Mouse (Mus musculus): ENCODE measurements around the gene Unc93b1.
A peak's percentile ranks its signal among the peaks of the same experiment; 100 is the strongest.

The Unc93b1 gene

DNA sequence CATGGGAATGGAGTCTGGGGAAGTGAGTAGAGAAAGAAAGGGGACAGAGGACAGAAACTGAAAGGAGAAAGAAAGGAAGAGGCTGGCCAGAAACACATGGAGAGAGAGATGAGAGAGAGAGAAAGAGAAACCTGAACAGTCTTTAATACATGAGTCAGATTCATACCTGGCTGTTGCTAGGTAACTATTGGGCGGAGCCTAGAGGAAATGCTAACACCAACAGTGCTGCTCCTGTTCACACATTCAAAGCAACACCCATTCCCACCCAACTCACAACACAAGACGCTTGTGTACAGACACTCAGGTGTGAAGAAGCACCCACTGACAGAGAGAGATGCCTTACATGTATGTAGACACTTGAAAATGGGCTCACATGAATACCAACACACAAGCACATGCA lies 40.9 kb downstream of the Unc93b1 start:
- no peak for DNase-seq (ENCODE audit: inconsistent age in 2 of 2, low spot score in 1 of 2)

DNA sequence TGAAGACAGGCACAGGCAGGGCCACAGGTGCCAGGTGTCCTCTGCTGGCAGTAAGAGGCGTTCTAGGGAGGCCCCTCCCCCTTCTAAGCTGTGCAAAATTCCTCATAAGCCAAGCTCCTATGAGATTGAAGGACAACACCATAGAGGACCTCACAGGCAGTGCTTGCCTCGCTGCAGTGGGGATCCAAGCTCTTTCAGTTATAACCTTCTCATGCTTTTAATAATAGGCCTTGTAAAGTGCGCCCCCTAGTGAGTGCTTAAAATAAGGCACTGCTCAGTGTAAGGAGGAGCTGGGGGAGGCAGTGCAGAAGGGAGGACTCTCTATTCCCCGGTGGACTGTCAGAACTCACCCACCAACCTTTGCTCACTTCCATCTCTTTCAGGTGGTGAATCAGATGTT lies 45.3 kb downstream of the Unc93b1 start:
- DNase-seq (ENCODE audit: inconsistent age in 2 of 2, low spot score in 1 of 2) = peak; percentile 73 to 94

DNA sequence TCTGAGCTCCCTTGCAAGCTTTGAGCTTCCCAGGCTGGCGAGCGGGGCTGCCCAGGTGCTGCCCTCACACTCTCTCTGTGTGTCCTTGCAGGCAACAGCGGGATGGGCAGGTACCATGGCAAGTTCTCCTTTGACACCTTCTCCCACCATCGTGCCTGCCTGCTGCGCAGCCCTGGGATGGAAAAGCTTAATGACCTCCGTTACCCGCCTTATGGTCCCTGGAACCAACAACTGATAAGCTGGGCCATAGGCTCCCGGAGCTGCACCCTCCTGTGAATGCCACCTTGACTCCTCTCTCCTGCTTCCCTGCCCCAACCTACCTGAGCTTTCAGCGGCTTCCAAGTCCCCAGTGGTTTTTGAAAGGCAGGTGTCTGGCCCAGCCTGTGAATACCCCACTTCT lies 45.9 kb downstream of the Unc93b1 start:
- no peak for DNase-seq (ENCODE audit: inconsistent age in 2 of 2, low spot score in 1 of 2)

DNA sequence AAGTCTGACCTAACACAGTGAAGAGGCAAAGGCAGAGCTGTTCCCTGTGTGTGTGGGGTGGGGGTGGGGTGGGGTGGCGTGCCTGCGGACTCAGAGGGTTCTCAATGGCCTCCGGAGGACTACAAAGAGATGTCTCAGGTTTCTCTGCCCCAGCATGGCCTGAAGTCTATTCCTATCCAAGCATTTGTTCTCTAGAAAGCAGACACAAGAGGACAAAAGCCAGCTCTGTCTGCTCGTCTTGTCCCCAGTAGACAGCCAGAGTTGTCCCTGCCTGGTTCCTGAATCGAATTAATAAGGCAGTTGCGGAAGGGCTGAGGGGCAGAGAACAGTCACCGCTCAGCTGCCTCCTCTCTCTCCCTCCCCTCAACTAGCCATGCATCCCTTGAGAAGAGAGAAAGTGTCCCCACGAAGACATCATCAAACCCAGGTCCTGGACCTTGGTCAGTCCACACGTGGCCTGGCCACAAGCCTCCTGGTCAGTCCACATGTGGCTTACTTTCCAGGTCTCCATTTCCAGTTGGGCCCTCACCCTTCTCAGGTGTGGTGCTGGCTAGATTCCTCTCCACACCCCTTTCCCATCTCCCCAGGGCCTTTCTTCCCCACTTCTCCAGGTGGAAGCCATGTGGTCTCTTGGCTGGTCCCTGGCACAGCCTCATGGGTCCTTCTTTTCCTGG lies 48.7 kb downstream of the Unc93b1 start:
- no peak for DNase-seq (ENCODE audit: inconsistent age in 2 of 2, low spot score in 1 of 2)

DNA sequence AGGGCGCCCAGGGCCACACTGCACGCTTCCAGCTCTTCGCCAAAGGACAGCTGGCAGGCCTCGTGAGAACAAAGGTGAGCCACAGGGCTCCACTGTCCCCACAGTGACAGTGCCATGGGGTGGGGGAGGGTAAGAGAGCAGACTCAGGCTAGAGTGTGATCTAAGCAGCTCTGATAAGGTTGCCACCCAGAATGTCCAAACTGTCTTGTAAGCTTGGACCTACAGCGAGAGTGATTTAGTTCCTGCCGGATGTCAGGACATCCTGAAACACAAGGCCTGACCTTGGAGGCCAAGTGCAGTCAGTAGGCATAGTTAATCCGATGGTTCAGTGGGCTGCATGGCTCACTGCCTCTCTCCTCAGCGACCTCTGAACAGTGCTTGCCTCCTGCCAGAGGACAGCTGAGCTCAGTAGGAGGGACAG lies 50.3 kb downstream of the Unc93b1 start:
- peak; percentile 86 to 88 for DNase-seq (ENCODE audit: inconsistent age in 2 of 2, low spot score in 1 of 2)

DNA sequence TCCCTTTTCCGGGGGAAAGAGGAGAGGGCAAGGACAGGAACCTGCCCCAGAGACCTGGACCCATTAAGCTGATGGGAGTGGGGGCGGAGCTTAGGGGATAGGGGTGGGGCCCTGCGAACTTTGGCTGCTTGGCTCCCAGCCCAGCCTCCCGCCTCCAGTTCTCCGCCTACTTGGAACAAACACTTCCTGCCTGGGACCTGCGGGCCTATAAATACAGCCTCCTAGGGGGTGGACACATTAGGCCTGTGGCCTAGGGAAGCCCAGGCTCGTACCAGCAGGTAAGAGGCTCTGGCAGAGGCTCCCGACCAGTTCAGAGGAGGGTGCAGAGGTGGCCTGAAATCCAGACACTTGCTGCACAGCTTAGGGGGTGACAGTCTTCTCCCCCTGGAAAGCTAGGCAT lies 51.3 kb downstream of the Unc93b1 start, which contains the start of gene Acy3:
Gene Acy3 (plus strand): TSS at position 237 of the 400 bp plus-strand sequence.
- DNase-seq (ENCODE audit: inconsistent age in 2 of 2, low spot score in 1 of 2) = peak; percentile 90 to 96

DNA sequence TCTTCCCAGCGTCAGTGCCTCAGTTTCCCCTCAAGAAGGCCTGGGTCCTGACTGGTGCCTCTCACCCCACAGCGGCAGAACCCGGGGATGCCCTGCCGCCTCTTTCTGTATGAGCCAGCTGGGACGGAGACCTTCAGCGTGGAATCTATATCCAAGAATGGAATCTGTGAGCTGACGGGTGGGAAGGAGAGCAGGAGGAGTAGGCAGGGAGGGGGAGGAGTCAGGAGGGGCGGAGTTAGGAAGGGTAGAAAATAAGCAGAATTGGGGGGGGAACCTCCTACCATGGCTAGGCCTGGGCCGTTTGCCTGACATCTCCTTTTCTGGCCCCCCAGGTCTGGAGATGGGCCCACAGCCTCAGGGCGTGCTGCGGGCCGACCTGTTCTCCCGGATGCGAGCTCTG lies 53.1 kb downstream of the Unc93b1 start:
- no peak for DNase-seq (ENCODE audit: inconsistent age in 2 of 2, low spot score in 1 of 2)

DNA sequence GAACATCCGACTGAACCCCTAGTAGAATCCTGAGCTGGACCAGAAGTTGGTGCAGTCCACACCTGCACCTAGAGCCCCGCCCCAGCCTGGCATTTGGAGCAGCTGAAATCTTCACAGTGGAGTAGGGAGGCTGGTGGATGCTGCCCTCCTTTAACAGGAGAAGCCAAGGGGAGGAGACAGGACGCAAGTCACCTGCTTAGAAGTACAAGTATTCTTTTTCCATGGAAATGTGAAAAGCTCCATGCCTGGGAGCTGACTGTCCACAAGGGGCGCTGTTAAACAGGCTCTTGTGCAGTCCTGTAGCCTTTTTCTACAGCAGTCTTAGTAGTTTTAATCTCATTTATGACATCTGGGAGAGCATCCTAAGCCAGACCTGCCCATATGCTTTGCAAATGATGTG lies 53.8 kb downstream of the Unc93b1 start:
- no peak for DNase-seq (ENCODE audit: inconsistent age in 2 of 2, low spot score in 1 of 2)

DNA sequence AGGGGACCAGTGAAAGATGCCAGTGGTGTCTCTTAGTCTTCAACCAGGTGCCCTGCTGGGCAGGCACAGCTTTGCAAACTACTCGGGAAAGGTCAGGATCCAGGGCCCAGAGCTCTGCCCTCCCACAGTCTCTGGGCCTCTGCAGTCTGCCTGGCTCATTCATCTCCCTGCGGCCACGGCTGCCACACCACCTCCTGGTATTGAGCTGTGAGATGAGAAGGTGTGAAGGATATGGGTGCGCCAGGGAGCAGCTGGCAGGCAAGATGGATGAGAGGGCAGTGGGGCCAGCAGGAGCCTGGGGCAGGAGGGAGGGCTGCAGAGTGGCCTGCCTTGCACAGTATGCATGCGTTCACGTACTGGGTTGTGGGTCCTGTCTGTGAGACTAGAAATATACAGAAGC lies 55.8 kb downstream of the Unc93b1 start:
- no peak for DNase-seq (ENCODE audit: inconsistent age in 2 of 2, low spot score in 1 of 2)

DNA sequence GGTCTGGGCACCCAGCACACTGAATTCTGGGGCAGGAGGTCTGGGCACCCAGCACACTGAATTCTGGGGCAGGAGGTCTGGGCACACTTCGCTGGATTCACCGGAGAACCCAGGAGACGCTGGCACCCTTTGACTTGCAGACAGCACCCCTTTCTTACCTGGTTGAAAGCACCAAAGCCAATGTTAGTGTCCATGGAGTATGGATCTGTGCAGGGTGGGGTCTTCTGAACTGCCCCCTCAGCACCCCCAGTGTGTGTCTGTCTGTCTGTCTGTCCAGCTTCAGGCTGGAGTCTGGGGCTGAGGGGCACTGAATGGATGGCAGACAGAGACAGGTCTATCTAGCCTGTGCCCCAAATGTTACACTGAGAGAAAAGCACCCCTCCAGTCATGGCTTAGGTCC lies 56.6 kb downstream of the Unc93b1 start:
- no peak for DNase-seq (ENCODE audit: inconsistent age in 2 of 2, low spot score in 1 of 2)

DNA sequence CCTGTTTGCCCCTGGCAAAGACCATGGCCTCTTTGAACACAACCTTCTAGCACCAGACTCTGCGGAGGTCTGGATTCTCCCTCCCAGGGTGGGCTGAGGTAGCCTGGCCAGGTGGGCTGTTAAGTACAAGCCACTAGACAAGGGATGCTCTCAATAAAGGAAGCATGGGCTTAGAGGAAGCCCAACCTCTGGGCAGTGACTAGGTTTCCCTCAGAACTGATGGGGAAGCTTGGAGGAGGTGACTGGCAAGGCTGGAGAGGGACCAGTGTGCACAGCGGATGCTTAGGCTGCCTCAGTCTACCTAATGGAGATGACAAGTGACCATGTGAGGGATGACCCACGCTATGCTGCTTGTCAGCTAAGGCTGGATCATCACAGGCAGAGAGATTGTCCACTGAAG lies 57.0 kb downstream of the Unc93b1 start:
- DNase-seq (ENCODE audit: inconsistent age in 2 of 2, low spot score in 1 of 2) = no peak

DNA sequence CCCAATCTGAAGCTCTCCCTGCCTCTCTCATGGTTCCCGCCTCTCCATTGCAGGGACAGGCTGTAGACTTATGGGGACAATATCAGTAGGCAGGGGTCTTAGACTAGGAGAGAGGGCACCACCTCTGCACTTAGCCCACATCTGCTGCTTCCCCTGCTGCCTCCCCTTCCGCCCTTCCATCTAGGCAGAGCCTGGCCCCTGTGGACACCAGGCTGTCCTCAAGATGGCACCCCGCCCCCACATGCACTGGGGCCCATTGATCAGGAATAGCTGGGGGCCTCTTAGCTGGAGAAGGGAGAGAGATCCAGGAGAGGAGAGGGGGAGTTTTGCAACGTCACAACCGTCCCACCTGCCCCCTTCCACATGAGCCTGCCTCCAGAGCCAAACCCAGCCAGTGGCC lies 57.4 kb downstream of the Unc93b1 start, which contains the start of gene Tbx10:
Gene Tbx10 (plus strand): TSS at position 337 of the 400 bp plus-strand sequence.
- DNase-seq (ENCODE audit: inconsistent age in 2 of 2, low spot score in 1 of 2) = no peak

DNA sequence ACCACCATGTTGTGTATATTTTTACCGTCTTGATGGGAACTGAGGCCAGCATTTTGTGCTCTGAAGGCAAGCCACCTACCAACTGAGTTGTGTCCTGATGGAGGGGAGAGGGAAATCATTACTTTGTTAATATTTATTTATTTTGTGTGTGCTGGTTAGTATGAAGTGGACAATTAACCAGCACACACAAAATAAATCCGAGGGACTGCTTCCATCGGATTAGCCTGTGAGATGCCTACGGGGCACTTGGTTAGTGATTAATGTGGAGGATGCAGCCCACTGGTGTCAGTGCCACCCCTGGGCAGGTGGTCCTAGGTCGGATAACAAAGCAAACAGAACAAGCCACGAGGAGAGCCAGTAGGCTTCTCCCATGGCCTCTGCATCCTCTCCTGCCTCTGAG lies 59.9 kb downstream of the Unc93b1 start:
- DNase-seq (ENCODE audit: inconsistent age in 2 of 2, low spot score in 1 of 2) = no peak

DNA sequence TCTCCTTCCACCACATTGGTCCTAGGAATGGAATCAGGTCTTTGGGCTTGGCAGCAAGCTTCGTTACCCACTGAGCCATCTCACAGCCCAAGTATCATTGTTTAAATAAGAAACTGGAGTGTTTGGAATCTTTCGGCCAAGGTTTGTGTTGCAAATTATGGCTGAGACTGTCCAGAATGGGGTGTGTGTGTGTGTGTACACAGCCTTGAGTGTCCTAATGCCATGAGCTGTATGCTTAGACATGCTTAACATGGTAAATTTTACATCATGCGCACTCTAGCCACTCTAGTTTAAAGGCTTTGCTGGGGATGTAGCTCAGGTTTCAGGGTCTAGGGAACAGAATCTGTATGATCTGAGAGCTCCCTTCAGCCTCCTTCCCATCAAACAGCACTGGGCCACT lies 60.5 kb downstream of the Unc93b1 start:
- no peak for DNase-seq (ENCODE audit: inconsistent age in 2 of 2, low spot score in 1 of 2)

DNA sequence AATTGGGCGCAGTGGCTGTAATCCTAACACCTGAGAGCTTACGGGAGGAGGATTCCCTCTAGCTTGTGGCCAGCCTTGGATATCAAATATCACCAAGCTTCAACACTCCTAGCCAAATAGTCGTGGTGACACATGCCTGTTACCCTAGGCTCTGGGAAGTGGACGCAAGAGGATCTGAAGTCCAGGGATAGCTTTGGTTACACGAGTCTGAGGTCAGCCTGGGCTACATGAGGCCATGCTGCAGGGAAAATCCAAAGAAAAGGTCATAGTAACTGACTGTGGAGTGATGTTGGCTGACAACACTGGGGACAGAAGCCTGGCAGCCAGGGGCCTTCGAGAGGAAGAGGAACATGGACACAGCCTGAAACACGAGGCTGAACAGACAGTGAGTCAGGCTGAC lies 61.1 kb downstream of the Unc93b1 start:
- no peak for DNase-seq (ENCODE audit: inconsistent age in 2 of 2, low spot score in 1 of 2)

DNA sequence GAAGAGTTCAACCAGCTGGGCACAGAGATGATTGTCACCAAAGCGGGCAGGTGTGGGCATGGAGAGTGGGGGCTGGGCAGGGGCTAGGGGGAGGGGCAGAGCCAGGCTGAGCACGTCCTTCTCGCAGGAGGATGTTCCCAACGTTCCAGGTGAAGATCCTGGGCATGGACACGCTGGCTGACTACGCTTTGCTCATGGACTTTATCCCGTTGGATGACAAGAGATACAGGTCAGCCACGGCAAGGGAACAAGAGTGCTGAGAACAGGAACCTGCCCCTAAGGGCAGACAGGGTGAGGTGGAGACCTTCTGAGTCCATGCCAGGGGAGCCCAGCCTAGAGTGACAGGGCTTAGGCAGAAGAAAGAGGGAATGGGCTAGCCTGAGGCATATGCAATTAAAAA lies 61.8 kb downstream of the Unc93b1 start:
- no peak for DNase-seq (ENCODE audit: inconsistent age in 2 of 2, low spot score in 1 of 2)

DNA sequence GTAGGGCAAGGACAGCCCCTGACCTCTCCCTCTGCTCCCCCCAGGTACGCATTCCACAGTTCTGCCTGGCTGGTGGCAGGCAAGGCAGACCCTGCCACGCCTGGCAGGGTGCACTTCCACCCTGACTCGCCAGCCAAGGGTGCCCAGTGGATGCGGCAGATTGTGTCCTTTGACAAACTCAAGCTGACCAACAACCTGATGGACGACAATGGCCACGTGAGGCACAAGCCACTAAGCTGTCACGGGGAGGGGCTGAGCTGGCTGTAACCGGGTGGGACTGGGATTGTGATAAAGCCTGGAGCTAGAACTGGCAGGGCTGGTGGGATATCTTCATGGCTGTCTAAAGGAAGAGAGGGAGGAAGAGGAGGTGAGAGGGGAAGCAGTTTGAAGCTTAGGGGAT lies 62.2 kb downstream of the Unc93b1 start:
- no peak for DNase-seq (ENCODE audit: inconsistent age in 2 of 2, low spot score in 1 of 2)

DNA sequence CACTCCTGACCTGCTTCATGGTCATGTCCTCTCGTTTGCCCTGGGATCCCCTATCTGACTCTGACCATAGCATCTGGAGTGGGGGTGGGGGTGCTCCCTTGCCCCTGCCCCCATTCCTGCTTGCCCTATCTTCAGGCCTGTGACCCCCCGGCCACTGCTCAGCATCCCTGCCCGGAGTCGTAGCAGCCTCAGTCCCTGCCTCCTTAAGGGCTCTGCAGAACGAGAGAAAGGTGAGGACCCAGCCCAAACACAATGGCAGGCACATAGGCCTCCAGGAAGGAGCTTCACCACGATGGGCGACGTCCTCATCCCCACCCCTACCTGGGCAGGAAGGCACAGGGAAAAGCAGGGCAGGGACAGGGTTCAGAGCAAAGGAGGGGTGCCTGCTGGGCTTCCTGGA lies 63.3 kb downstream of the Unc93b1 start:
- DNase-seq (ENCODE audit: inconsistent age in 2 of 2, low spot score in 1 of 2) = no peak

Data from adrenal gland, adult (tissue).